Mouse (Mus musculus) CH12.LX (cell line): ENCODE results near the gene Pald1. TPM values are rescaled to one million over a fixed set of nuclear protein-coding genes. Genes with fewer than 3 reads are reported as not detected.

Experiments
- DNase-seq: peaks from one replicate; pipeline ENCODE4 v3.0.0-alpha.2; 2013; ENCODE audit errors: extremely low read depth
- H3K27ac ChIP-seq: 2 replicates; pipeline ENCODE4 v1.5.1; 2012; ENCODE audit warnings: low read depth, mild to moderate bottlenecking, control low read depth, moderate library complexity; ENCODE audit not compliant: insufficient read depth
- H3K27me3 ChIP-seq: replicated peaks from 2 replicates; pipeline ENCODE3; 2012; ENCODE audit warnings: inconsistent platforms
- H3K36me3 ChIP-seq, 2 experiments: replicated peaks in 1 of 2; 2 replicates each; pipeline versions ENCODE3 to v1.6.1; 2012; ENCODE audit warnings: inconsistent platforms in 1 of 2, low read length in 1 of 2, mild to moderate bottlenecking in 1 of 2, mixed read lengths in 1 of 2, moderate library complexity in 1 of 2; ENCODE audit not compliant: control insufficient read depth in 1 of 2, insufficient read depth in 1 of 2
- H3K4me1 ChIP-seq, 2 experiments: 2 replicates each; pipeline ENCODE4 v1.6.1; 2012; ENCODE audit warnings: inconsistent platforms in 1 of 2, moderate library complexity in 1 of 2; ENCODE audit not compliant: insufficient read depth in 2 of 2, control insufficient read depth in 1 of 2
- H3K4me2 ChIP-seq: 2 replicates; pipeline ENCODE4 v1.6.1; 2012; ENCODE audit warnings: low read depth, mild to moderate bottlenecking, control low read depth; ENCODE audit not compliant: poor library complexity, insufficient read depth, severe bottlenecking
- H3K4me3 ChIP-seq, 3 experiments: fragments of 150-350 bp in 1 of 3; sonication (generic) in 1 of 3; replicated peaks in 1 of 3; 2 replicates each; pipeline versions ENCODE3 to v1.5.1; 2011 to 2012; ENCODE audit warnings: low read depth in 2 of 3, low read length in 2 of 3, mild to moderate bottlenecking in 2 of 3, moderate library complexity in 2 of 3, control low read depth in 1 of 3, improper control_type of control experiment in 1 of 3, inconsistent platforms in 1 of 3, mixed read lengths in 1 of 3; ENCODE audit not compliant: poor library complexity in 1 of 3
- H3K79me2 ChIP-seq: replicated peaks from 2 replicates; pipeline ENCODE4 v1.6.1; 2012; ENCODE audit warnings: mild to moderate bottlenecking, moderate library complexity; ENCODE audit not compliant: control insufficient read depth, poor library complexity, insufficient read depth, severe bottlenecking; ENCODE audit errors: extremely low read depth
- H3K9ac ChIP-seq: 2 replicates; pipeline ENCODE4 v1.6.1; 2012; ENCODE audit warnings: low read depth, mild to moderate bottlenecking, control low read depth, moderate library complexity; ENCODE audit not compliant: insufficient read depth
- H3K9me3 ChIP-seq: replicated peaks from 2 replicates; pipeline ENCODE3; 2012; ENCODE audit warnings: low read length, inconsistent platforms, mixed read lengths
- E2F4 ChIP-seq: IDR thresholded peaks from 2 replicates; pipeline ENCODE4 v1.6.1; 2011; ENCODE audit warnings: low read depth, low read length, improper control_type of control experiment; ENCODE audit not compliant: insufficient replicate concordance
- ELF1 ChIP-seq: IDR thresholded peaks from 2 replicates; pipeline ENCODE4 v1.6.1; 2014; ENCODE audit warnings: low read depth, mild to moderate bottlenecking, inconsistent platforms, low read length, improper control_type of control experiment
- EP300 ChIP-seq: IDR thresholded peaks from 2 replicates; pipeline ENCODE4 v1.6.1; 2011; ENCODE audit warnings: low read length, improper control_type of control experiment
- ETS1 ChIP-seq: conservative IDR thresholded peaks from 2 replicates; pipeline ENCODE4 v1.6.1; 2012; ENCODE audit warnings: low read depth, mild to moderate bottlenecking, inconsistent platforms, low read length, improper control_type of control experiment, moderate library complexity
- GABPA ChIP-seq: IDR thresholded peaks from 2 replicates; pipeline ENCODE4 v1.6.1; 2012; ENCODE audit warnings: low read depth, low read length, improper control_type of control experiment, inconsistent platforms; ENCODE audit not compliant: insufficient replicate concordance
- HCFC1 ChIP-seq: IDR thresholded peaks from 2 replicates; pipeline ENCODE4 v1.6.1; 2012; ENCODE audit warnings: low read depth, mild to moderate bottlenecking, inconsistent platforms, low read length, improper control_type of control experiment
- JUN ChIP-seq: IDR thresholded peaks from 2 replicates; pipeline ENCODE4 v1.6.1; 2011; ENCODE audit warnings: low read depth, mild to moderate bottlenecking, low read length, improper control_type of control experiment, moderate library complexity; ENCODE audit not compliant: insufficient read depth
- JUND ChIP-seq: conservative IDR thresholded peaks from 2 replicates; pipeline ENCODE4 v1.6.1; 2011; ENCODE audit warnings: low read depth, low read length, improper control_type of control experiment
- KAT2A ChIP-seq: IDR thresholded peaks from 2 replicates; pipeline ENCODE4 v1.6.1; 2012; ENCODE audit warnings: low read length, improper control_type of control experiment, inconsistent platforms; ENCODE audit not compliant: insufficient replicate concordance
- MAFK ChIP-seq: IDR thresholded peaks from 2 replicates; pipeline ENCODE4 v1.6.1; 2011; ENCODE audit warnings: low read length, improper control_type of control experiment; ENCODE audit not compliant: insufficient replicate concordance
- MAX ChIP-seq: IDR thresholded peaks from 2 replicates; pipeline ENCODE4 v1.6.1; 2011; ENCODE audit warnings: low read length, improper control_type of control experiment
- MAZ ChIP-seq: IDR thresholded peaks from 2 replicates; pipeline ENCODE4 v1.6.1; 2012; ENCODE audit warnings: low read depth, mild to moderate bottlenecking, inconsistent platforms, low read length, improper control_type of control experiment, moderate library complexity
- MEF2A ChIP-seq: IDR thresholded peaks from 2 replicates; pipeline ENCODE4 v1.6.1; 2014; ENCODE audit warnings: low read depth, mild to moderate bottlenecking, inconsistent platforms, low read length, improper control_type of control experiment, borderline replicate concordance
- MXI1 ChIP-seq: IDR thresholded peaks from 2 replicates; pipeline ENCODE4 v1.6.1; 2011; ENCODE audit warnings: mild to moderate bottlenecking, low read depth, low read length, improper control_type of control experiment
- NELFE ChIP-seq: IDR thresholded peaks from 2 replicates; pipeline ENCODE4 v1.6.1; 2011; ENCODE audit warnings: low read depth, low read length, improper control_type of control experiment
- NRF1 ChIP-seq: IDR thresholded peaks from 2 replicates; pipeline ENCODE4 v1.6.1; 2014; ENCODE audit warnings: low read depth, mild to moderate bottlenecking, inconsistent platforms, low read length, improper control_type of control experiment, moderate library complexity
- POLR2AphosphoS2 ChIP-seq: IDR thresholded peaks from 2 replicates; pipeline ENCODE4 v1.6.1; 2011; ENCODE audit warnings: low read depth, low read length, improper control_type of control experiment
- RAD21 ChIP-seq: IDR thresholded peaks from 2 replicates; pipeline ENCODE4 v1.6.1; 2011; ENCODE audit warnings: low read depth, mild to moderate bottlenecking, low read length, improper control_type of control experiment, moderate library complexity
- TBP ChIP-seq: conservative IDR thresholded peaks from 2 replicates; pipeline ENCODE4 v1.6.1; 2011; ENCODE audit warnings: low read depth, low read length, improper control_type of control experiment
- TCF12 ChIP-seq: IDR thresholded peaks from 2 replicates; pipeline ENCODE4 v1.6.1; 2014; ENCODE audit warnings: low read depth, mild to moderate bottlenecking, inconsistent platforms, low read length, improper control_type of control experiment
- USF1 ChIP-seq: IDR thresholded peaks from 2 replicates; pipeline ENCODE4 v1.6.1; 2014; ENCODE audit warnings: low read depth, mild to moderate bottlenecking, inconsistent platforms, low read length, improper control_type of control experiment
- ZKSCAN1 ChIP-seq: IDR thresholded peaks from 2 replicates; pipeline ENCODE4 v1.6.1; 2012; ENCODE audit warnings: low read depth, inconsistent platforms, low read length, improper control_type of control experiment, borderline replicate concordance
- ZMIZ1 ChIP-seq: IDR thresholded peaks from 2 replicates; pipeline ENCODE4 v1.6.1; 2012; ENCODE audit warnings: low read depth, mild to moderate bottlenecking, inconsistent platforms, low read length, improper control_type of control experiment
- ZNF384 ChIP-seq: IDR thresholded peaks from 2 replicates; pipeline ENCODE4 v1.6.1; 2012; ENCODE audit warnings: low read depth, low read length, improper control_type of control experiment, inconsistent platforms
- dilution Hi-C: fragments of 300-500 bp; cut with MboI; formaldehyde crosslinking; loops from 2 replicates; pipeline ENCODE4 v1.14.3; 2020; ENCODE audit warnings: low sequenced_read_pairs; ENCODE audit not compliant: extremely low pct_unique_long_range_greater_than_20kb, extremely low pct_ligation_motif_present
- in situ Hi-C: fragments of 300-500 bp; cut with MboI; formaldehyde crosslinking; loops from 3 replicates; pipeline ENCODE4 v1.14.3; 2019; ENCODE audit warnings: low sequenced_read_pairs, low pct_ligation_motif_present, low pct_unique_long_range_greater_than_20kb, mixed read lengths
- polyA plus RNA-seq: library from polyadenylated mRNA; unstranded; fragments of >175 nt; gene quantifications from 2 replicates; pipeline ENCODE4 v1.2.1, GENCODE M21; 2012; ENCODE audit warnings: low read depth; ENCODE audit not compliant: insufficient read length
- total RNA-seq, 2 experiments: library from RNA; depleted of rRNA; stranded (reverse); fragments of 300-350 nt in 1 of 2; fragments of >200 nt in 1 of 2; gene quantifications; 2 replicates each; pipeline ENCODE4 v1.2.3; 2012 to 2014

Gene Pald1
- total and polyA plus RNA-seq, 3 experiments: 1.5 to 2.0 (median 1.5) TPM

GRCm38 (mm10) chr10:61394476-61395136 is 11.3 kb upstream of the Pald1 start:
- H3K4me3 ChIP-seq: no peak overlapping the region
- no peaks in the 10 kb centered on the region for H3K9me3 ChIP-seq
- in situ Hi-C loops (no loop called here), dilution Hi-C loops (no loop called here)
- no peak for DNase-seq
- peaks cover 2% of the 10 kb centered on the region for H3K27me3 ChIP-seq
- no peaks in the 10 kb centered on the region for H3K36me3 ChIP-seq
- H3K27ac ChIP-seq: no peak overlapping the region
- no peaks in the 10 kb centered on the region for H3K79me2 ChIP-seq
- no peak overlapping the region for H3K4me2 ChIP-seq
- H3K9ac ChIP-seq: no peak overlapping the region
- TF ChIP-seq KAT2A (no peak), E2F4 (no peak), ZNF384 (no peak), ETS1 (no peak), JUND (no peak), MEF2A (no peak), USF1 (no peak), NRF1 (no peak), TCF12 (no peak), HCFC1 (no peak), TBP (no peak), EP300 (no peak), MXI1 (no peak), POLR2AphosphoS2 (no peak), MAFK (no peak), JUN (no peak), MAX (no peak), MAZ (no peak), ELF1 (no peak)
- H3K4me1 ChIP-seq: peaks cover 0 to 4% of the 10 kb centered on the region in 2 experiments; a peak in 1 of 4 replicates

DNA sequence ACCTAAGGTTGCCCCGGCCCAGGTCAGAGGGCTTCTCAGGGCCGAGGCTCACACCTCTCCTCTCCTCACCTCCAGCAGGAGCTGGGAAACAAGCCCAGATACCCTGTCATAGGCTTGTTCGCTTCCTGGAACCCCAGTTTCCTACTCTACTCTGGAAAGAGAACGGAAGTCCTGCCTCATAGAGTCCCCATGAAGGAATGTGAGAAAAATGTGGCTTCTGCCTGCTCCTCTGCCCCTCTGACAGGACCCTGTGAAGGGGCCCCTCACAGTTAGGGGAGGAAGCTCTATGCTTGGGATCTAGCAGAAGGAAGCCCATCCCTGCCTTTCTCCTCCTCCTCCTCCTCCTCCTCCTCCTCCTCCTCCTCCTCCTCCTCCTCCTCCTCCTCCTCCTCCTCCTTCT is 9.3 kb upstream of the Pald1 start:
- no peak for DNase-seq
- Histone ChIP-seq H3K4me2 (no peak overlapping the region), H3K9ac (no peak overlapping the region), H3K79me2 (no peaks in the 10 kb centered on the region), H3K27me3 (peaks cover 2% of the 10 kb centered on the region), H3K9me3 (no peaks in the 10 kb centered on the region), H3K27ac (no peak overlapping the region), H3K4me1 (peaks cover 0 to 2% of the 10 kb centered on the region in 2 experiments; a peak in 1 of 4 replicates), H3K4me3 (no peak overlapping the region), H3K36me3 (no peaks in the 10 kb centered on the region)
- in situ Hi-C loops: no loop called here
- dilution Hi-C loops: no loop called here
- no peak for TF ChIP-seq RAD21
- no peak for TF ChIP-seq JUN
- no peak for TF ChIP-seq NELFE
- no peak for TF ChIP-seq MAZ
- no peak for TF ChIP-seq ZKSCAN1
- TF ChIP-seq USF1: no peak
- no peak for TF ChIP-seq ZMIZ1
- TF ChIP-seq EP300: no peak
- TF ChIP-seq MEF2A: no peak
- no peak for TF ChIP-seq GABPA
